Mouse (Mus musculus): Measurements from ENCODE around the gene Cntnap2.
"Not testable (repeated sequence)": the region's sequence is repeated elsewhere in the genome, so short reads cannot be mapped to it uniquely, and the experiment has no call there.

Gene Cntnap2

GRCm38 (mm10) chr6:47182252-47182651 is 2123.1 kb downstream of the Cntnap2 start:
- no peak for DNase-seq

GRCm38 (mm10) chr6:47182756-47183155 is 2123.6 kb downstream of the Cntnap2 start:
- no peak for DNase-seq

GRCm38 (mm10) chr6:47183850-47184249 is 2124.7 kb downstream of the Cntnap2 start:
- not testable (repeated sequence) for DNase-seq

- DNase-seq = peak in 1 of 2 experiments; percentile 12
Measured at GRCm38 (mm10) chr6:47188193-47188592, 2129.0 kb downstream of the Cntnap2 start.

- DNase-seq = not testable (repeated sequence)
Measured at GRCm38 (mm10) chr6:47188596-47188995, 2129.4 kb downstream of the Cntnap2 start.

GRCm38 (mm10) chr6:47190282-47190681 is 2131.1 kb downstream of the Cntnap2 start:
- DNase-seq = no peak

- DNase-seq = peak in 1 of 2 experiments; percentile 28
Measured at GRCm38 (mm10) chr6:47191277-47191800, 2132.2 kb downstream of the Cntnap2 start.

- DNase-seq = no peak
Measured at GRCm38 (mm10) chr6:47191940-47192339, 2132.8 kb downstream of the Cntnap2 start.

- DNase-seq = no peak
Measured at GRCm38 (mm10) chr6:47192478-47192877, 2133.3 kb downstream of the Cntnap2 start.

- DNase-seq = no peak
Measured at GRCm38 (mm10) chr6:47197570-47197969, 2138.4 kb downstream of the Cntnap2 start.

- no peak for DNase-seq
Measured at GRCm38 (mm10) chr6:47200671-47201070, 2141.5 kb downstream of the Cntnap2 start.

GRCm38 (mm10) chr6:47208031-47208430 is 2148.9 kb downstream of the Cntnap2 start:
- no peak for DNase-seq

GRCm38 (mm10) chr6:47214731-47215130 is 2155.6 kb downstream of the Cntnap2 start:
- no peak for DNase-seq

- DNase-seq = not testable (repeated sequence)
Measured at GRCm38 (mm10) chr6:47223578-47223977, 2164.4 kb downstream of the Cntnap2 start.

- not testable (repeated sequence) for DNase-seq
Measured at GRCm38 (mm10) chr6:47225391-47225790, 2166.2 kb downstream of the Cntnap2 start.

GRCm38 (mm10) chr6:47227601-47228000 is 2168.4 kb downstream of the Cntnap2 start:
- DNase-seq = no peak

- no peak for DNase-seq
Measured at GRCm38 (mm10) chr6:47228676-47229317, 2169.6 kb downstream of the Cntnap2 start.

- DNase-seq = no peak
Measured at GRCm38 (mm10) chr6:47231513-47231912, 2172.4 kb downstream of the Cntnap2 start.

GRCm38 (mm10) chr6:47239376-47239921 is 2180.3 kb downstream of the Cntnap2 start:
- DNase-seq = no peak

- DNase-seq = no peak
Measured at GRCm38 (mm10) chr6:47241379-47241778, 2182.2 kb downstream of the Cntnap2 start.

- no peak for DNase-seq
Measured at GRCm38 (mm10) chr6:47243863-47244606, 2184.9 kb downstream of the Cntnap2 start.

GRCm38 (mm10) chr6:47244642-47245041 is 2185.5 kb downstream of the Cntnap2 start:
- DNase-seq = no peak

- DNase-seq = no peak
Measured at GRCm38 (mm10) chr6:47255270-47255669, 2196.1 kb downstream of the Cntnap2 start.

Data from spleen, adult 18-20 months (tissue).